Mouse (Mus musculus) intestine, postnatal 0 days (tissue): Measurements from ENCODE around the gene Agbl4. TPM values are rescaled to one million over a fixed set of nuclear protein-coding genes. Genes with fewer than 3 reads are reported as not detected.
A peak's percentile ranks its signal among the peaks of the same experiment; 100 is the strongest.

Experiments used
- ATAC-seq: fragments of 200-750 bp; cut with Nextera tagmentation; 2 replicates; pipeline ENCODE4 v1.8.0; 2017; ENCODE audit warnings: mild to moderate bottlenecking, moderate TSS enrichment, moderate library complexity
- H3K27ac ChIP-seq: fragments of 300-500 bp; sonication (generic); 2 replicates; pipeline ENCODE4 v1.5.1; 2014; ENCODE audit warnings: mild to moderate bottlenecking, low read depth, low read length, moderate library complexity
- H3K27me3 ChIP-seq: fragments of 300-500 bp; sonication (generic); replicated peaks from 2 replicates; pipeline ENCODE4 v1.6.1; 2014; ENCODE audit warnings: low read length, mixed read lengths; ENCODE audit not compliant: control insufficient read depth, insufficient read depth
- H3K36me3 ChIP-seq: fragments of 300-500 bp; sonication (generic); 2 replicates; pipeline ENCODE4 v1.6.1; 2014; ENCODE audit warnings: mild to moderate bottlenecking, moderate library complexity; ENCODE audit not compliant: control insufficient read depth, insufficient read depth
- H3K4me1 ChIP-seq: fragments of 300-500 bp; sonication (generic); replicated peaks from 2 replicates; pipeline ENCODE4 v1.6.1; 2014; ENCODE audit warnings: antibody characterized with exemption, low read length, mixed read lengths; ENCODE audit not compliant: control insufficient read depth, insufficient read depth
- H3K4me2 ChIP-seq: fragments of 300-500 bp; sonication (generic); replicated peaks from 2 replicates; pipeline ENCODE4 v1.6.1; 2014; ENCODE audit warnings: low read depth, mild to moderate bottlenecking, moderate library complexity
- H3K4me3 ChIP-seq: fragments of 300-500 bp; sonication (generic); 2 replicates; pipeline ENCODE4 v1.5.1; 2014; ENCODE audit warnings: low read depth, low read length
- H3K9ac ChIP-seq: fragments of 300-500 bp; sonication (generic); 2 replicates; pipeline ENCODE4 v1.6.1; 2014; ENCODE audit warnings: mild to moderate bottlenecking, low read depth, low read length
- H3K9me3 ChIP-seq: fragments of 300-500 bp; sonication (generic); 2 replicates; pipeline ENCODE4 v1.6.1; 2016; ENCODE audit warnings: mixed run types; ENCODE audit not compliant: control insufficient read depth
- CTCF ChIP-seq: sonication (generic); IDR thresholded peaks from 2 replicates; pipeline ENCODE4 v1.5.1; 2016; ENCODE audit warnings: low read depth, mild to moderate bottlenecking, control low read depth, antibody characterized with exemption, moderate library complexity
- WGBS: fragments of 180-500 bp; shearing (Covaris S2); extraction: QIAGEN DNeasy Blood & Tissue Kit; methylation state at CpG from one replicate; pipeline ENCODE4 v1.1.7; 2014; 5-methylcytosine and 5-hydroxymethylcytosine counted together
- polyA plus RNA-seq: library from polyadenylated mRNA; unstranded; fragments of >200 nt; fragmentation: Nextera tagmentation; extraction: Ambion mirVana; gene quantifications from 2 replicates; pipeline ENCODE4 v1.2.1, GENCODE M21; 2015

Gene Agbl4
- polyA plus RNA-seq, 1 experiment from 2014 or later, result 0.18 TPM

DNA sequence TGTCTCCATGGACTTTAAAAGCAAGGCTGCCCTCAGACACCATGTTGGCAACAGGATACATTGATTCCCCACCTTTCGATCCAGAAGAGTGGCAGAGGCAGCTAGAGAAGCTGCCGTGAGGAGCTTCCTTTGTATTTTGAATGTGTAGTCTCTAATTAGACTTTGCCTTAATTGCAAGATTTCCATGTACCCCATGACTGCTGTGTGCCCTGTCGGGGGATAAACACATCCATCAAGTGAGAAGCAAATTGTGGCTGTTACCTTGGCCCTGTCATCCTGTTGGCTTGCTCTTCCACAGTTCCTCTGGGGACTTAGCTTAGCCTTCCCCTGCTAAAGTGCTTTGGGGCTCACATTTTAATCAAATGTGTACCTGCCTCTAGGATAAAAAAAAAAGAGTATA, 1075.0 kb downstream of the Agbl4 start:
- no peak for ATAC-seq
- Histone ChIP-seq H3K36me3 (no peaks in the 10 kb centered on the region), H3K4me1 (no peaks in the 10 kb centered on the region; the same call in 1 of the 2 replicates), H3K9ac (no peak overlapping the region), H3K4me3 (no peak overlapping the region), H3K27ac (no peak overlapping the region), H3K27me3 (no peaks in the 10 kb centered on the region), H3K9me3 (no peaks in the 10 kb centered on the region), H3K4me2 (no peak overlapping the region)
- no peak for TF ChIP-seq CTCF
- WGBS, result 83% methylated on average over 3 of the region's 3 CpGs

DNA sequence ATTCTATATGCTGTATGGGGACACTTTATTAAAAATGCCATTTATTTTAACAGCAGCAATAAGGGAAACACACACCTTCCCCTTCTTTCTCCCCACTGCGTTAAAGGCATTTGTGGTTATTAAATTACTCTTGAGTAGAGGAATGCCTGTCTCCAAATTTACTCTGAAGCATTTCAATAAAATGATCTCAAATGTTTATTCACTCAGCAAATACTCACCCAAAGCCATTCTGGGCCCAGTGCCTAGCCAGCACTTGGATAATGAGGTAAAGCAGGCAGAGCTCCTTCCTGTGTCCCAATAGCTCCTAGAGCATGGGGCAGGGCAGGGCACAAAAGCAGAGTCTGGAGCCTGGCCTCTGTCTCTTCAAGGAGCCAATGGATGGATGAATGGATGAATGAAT, 1075.6 kb downstream of the Agbl4 start:
- WGBS, result 76% methylated on average over 1 of the region's 1 CpGs
- Histone ChIP-seq H3K27me3 (no peaks in the 10 kb centered on the region), H3K27ac (no peak overlapping the region), H3K9me3 (no peaks in the 10 kb centered on the region), H3K36me3 (no peaks in the 10 kb centered on the region), H3K4me1 (no peaks in the 10 kb centered on the region; the same call in 1 of the 2 replicates), H3K4me2 (no peak overlapping the region), H3K4me3 (no peak overlapping the region), H3K9ac (no peak overlapping the region)
- ATAC-seq, result no peak
- no peak for TF ChIP-seq CTCF

DNA sequence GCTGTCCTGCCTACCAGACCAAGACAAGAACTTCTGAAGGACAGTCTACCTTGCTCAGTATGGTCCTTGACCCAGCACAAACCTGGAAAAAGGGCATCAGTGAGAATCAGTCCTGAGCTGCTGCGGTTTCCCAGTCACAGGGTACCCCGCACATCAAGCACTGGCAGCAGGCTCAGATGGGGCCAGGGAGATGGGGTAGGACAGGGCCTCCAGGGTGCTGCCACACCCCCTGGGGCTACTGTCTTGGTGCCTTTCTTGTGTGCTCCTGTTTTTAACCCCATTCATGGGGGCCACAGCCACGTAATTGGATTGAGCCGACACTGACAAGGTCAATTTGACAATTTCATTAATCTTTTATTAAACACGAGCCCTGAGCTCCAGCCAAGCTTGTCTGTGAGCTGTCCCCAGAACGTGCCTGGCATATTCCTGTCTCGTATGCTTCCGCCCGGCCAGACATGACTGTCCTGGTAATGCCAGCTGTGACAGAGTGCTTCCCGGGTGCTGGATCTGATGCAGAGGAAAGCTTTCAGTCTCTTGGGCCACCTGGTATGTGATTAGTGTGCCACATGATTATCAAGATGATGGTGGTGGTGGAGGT, 1078.0 kb downstream of the Agbl4 start:
- H3K9ac ChIP-seq, result no peak overlapping the region
- WGBS, result 70% methylated on average over 10 of the region's 10 CpGs
- no peak for ATAC-seq

DNA sequence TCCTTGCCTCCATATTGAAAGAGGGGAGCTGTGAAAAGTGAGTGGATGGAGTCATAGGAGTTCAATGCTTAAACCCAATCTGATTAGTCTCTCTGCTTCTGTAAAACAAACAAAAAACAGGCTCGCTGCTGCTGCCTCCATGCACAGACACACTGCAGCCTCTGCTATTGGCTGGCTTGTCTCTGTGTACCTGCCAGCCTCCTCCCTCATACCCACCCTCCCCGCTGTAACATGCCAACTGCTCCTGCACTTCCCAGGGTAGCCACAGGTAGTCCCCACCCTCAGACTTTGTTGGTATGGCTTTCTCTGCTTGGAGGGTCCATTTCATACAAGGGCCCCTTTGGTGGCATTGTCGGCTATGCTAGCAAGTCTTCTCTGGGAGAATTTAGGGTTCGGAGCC, 1080.0 kb downstream of the Agbl4 start:
- whole genome bisulfite sequencing, result 46% methylated on average over 4 of the region's 4 CpGs

More for the DNA sequence above, 1078.0 kb downstream of the Agbl4 start:
- Histone ChIP-seq H3K36me3 (no peaks in the 10 kb centered on the region), H3K4me3 (no peak overlapping the region), H3K27me3 (no peaks in the 10 kb centered on the region), H3K9me3 (no peaks in the 10 kb centered on the region), H3K4me1 (no peaks in the 10 kb centered on the region; the same call in 1 of the 2 replicates), H3K4me2 (no peak overlapping the region), H3K27ac (no peak overlapping the region)
- TF ChIP-seq CTCF, result no peak

DNA sequence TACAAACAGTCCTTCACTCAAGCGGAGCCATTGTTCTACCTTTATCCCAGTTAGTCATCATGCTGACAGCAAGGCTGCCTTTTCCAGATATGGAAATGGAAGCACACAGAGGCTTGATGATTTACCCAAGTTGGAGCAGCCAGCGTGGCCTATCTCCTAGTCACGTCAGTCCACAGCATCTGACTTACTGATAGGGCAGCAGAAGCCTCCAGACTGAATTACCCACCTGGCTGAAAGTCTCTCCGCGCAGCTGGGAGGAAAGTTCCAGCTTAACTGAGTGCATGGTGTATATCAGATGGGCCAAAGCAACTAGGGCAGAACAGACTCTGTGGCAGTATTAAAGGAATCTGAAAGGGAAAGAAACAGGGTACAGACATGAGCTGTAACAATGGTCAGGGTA, 1086.0 kb downstream of the Agbl4 start:
- 52% methylated on average over 5 of the region's 5 CpGs for WGBS
- Histone ChIP-seq H3K4me2 (no peak overlapping the region), H3K4me1 (no peaks in the 10 kb centered on the region), H3K9ac (no peak overlapping the region), H3K9me3 (no peaks in the 10 kb centered on the region), H3K36me3 (no peaks in the 10 kb centered on the region), H3K27ac (no peak overlapping the region), H3K27me3 (no peaks in the 10 kb centered on the region), H3K4me3 (no peak overlapping the region)
- peak; percentile 81 for ATAC-seq
- TF ChIP-seq CTCF, result no peak

More for the DNA sequence above, 1080.0 kb downstream of the Agbl4 start:
- H3K36me3 ChIP-seq, result no peaks in the 10 kb centered on the region
- no peak overlapping the region for H3K27ac ChIP-seq
- no peaks in the 10 kb centered on the region for H3K9me3 ChIP-seq
- H3K4me3 ChIP-seq, result no peak overlapping the region
- H3K9ac ChIP-seq, result no peak overlapping the region
- 0 out of 2 replicates have a peak, but pooled peaks have one; percentile 22 for ATAC-seq
- H3K4me2 ChIP-seq, result no peak overlapping the region
- H3K4me1 ChIP-seq, result no peaks in the 10 kb centered on the region
- TF ChIP-seq CTCF, result 0 out of 2 replicates have a peak, but pooled peaks have one; percentile 10
- no peaks in the 10 kb centered on the region for H3K27me3 ChIP-seq

DNA sequence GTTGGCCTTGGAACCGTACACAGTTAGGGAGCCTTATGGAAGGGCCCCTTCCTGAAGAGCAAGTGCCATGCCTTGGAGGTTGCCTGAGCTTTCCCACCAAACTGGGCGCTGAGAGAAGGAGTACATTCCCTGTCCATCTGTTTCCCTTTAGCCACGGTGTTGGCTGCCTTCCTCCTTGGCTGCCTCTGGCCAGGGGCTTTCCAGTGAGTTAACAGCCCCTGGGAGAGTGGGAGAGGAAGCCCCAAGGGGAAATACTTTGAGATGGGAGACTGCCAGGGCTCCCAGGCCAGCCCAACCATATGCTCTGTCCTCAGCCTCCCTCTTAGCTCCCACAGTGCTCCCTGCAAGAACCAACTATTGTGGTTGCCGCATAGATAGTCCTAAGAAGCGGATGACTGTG, 1087.7 kb downstream of the Agbl4 start:
- WGBS, result 66% methylated on average over 5 of the region's 5 CpGs
- H3K9ac ChIP-seq, result no peak overlapping the region
- H3K36me3 ChIP-seq, result no peaks in the 10 kb centered on the region
- H3K27ac ChIP-seq, result no peak overlapping the region
- no peak overlapping the region for H3K4me3 ChIP-seq
- H3K9me3 ChIP-seq, result no peaks in the 10 kb centered on the region
- no peak for TF ChIP-seq CTCF
- no peak overlapping the region for H3K4me2 ChIP-seq
- no peaks in the 10 kb centered on the region for H3K27me3 ChIP-seq
- H3K4me1 ChIP-seq, result no peaks in the 10 kb centered on the region
- ATAC-seq, result no peak
